Mouse (Mus musculus): ENCODE data around the gene Ttc21a. TPM values are rescaled to one million over a fixed set of nuclear protein-coding genes. Genes with fewer than 3 reads are reported as not detected.
A peak's percentile ranks its signal among the peaks of the same experiment; 100 is the strongest.

Ttc21a gene
- polyA plus RNA-seq, 1 experiment = not detected

DNA sequence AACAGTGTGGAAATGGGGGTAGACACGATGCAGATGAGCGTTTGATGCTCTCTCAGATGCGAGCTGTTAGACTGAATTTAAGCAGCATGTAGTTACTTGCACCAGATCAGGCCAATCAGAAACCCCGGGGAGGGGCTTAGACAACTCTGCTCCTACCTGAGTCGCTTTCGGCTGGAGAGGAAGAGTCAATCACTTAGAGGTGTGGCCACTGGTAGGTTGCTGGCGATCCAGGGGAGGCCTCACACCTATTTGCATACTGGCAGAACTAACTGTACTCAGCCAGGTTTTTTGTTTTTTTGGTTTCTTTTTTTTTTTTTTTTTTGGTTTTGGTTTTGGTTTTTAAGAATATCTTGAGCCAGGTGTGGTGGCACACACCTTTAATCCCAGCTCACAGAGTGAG is 50.9 kb downstream of the Ttc21a start:
- Histone ChIP-seq H3K4me1 (ENCODE audit: control insufficient read depth, insufficient read depth, low read length) (no peaks in the 10 kb centered on the region; the same call in 1 of the 2 replicates), H3K27ac (ENCODE audit: insufficient read depth, low read length) (no peak overlapping the region), H3K4me3 (ENCODE audit: insufficient read depth, low read length) (no peak overlapping the region)
- TF ChIP-seq CTCF (IDR thresholded peaks at IDR 0.05; ENCODE audit: borderline replicate concordance, insufficient read depth, low read length) = no peak

DNA sequence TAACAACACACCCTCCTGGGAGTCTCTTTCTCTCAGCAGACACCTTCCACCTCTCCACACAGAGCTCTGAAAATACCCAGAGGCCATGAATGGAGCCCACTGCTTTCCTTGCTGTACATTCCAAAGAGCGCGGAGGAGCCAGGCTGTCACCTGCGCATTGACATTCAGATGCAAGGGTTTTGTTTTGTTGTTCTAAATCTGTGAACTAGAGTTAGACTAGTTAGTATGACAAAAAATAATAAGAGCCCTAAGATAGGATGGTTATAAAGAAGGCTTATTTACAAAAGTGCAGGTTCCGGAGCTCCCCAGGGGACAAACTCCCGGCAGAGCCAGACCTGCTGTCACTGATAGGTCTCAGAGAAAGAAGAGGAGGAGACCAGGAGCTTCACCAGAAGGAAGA is 53.9 kb downstream of the Ttc21a start:
- no peaks in the 10 kb centered on the region for H3K4me1 ChIP-seq (ENCODE audit: control insufficient read depth, insufficient read depth, low read length)
- no peak overlapping the region for H3K4me3 ChIP-seq (ENCODE audit: insufficient read depth, low read length)
- H3K27ac ChIP-seq (ENCODE audit: insufficient read depth, low read length) = no peak overlapping the region
- TF ChIP-seq POLR2A (IDR thresholded peaks at IDR 0.05; ENCODE audit: low read depth, low read length) (no peak), CTCF (IDR thresholded peaks at IDR 0.05; ENCODE audit: borderline replicate concordance, insufficient read depth, low read length) (no peak)

DNA sequence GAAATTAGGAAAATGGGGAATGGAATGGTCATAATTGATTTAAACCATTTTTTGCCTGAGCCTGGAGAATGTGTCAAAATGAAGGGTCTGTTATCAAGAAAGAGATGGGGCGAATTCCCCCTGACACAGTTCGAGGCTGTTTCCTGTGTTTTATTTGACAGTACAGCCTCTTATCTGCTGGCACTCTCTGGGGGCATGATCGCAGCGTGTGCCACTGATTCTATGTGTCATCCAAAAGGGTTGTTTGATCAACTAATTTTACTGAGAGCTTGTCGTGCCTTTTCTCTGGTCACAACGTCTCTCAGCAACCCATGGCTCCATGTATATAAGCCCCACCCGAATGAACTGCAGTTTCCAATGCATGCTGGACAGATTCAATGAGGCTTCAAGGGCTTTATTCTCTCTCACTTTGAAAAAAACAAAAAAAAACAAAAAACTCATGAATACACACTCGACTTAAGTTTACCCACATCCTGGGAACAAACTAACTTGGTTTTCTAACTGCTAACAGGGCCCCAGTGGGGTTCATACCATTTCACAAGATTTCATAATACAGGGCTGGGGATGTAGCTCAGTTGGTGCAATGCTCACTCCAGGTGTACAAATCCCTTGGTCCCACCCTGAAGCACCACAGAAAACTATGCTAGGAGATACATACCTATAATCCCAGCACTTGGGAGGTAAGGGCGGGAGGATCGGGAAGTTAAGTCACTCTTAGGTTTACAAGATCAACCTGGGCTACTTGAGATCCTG is 55.9 kb downstream of the Ttc21a start:
- Histone ChIP-seq H3K27ac (ENCODE audit: insufficient read depth, low read length) (no peak overlapping the region), H3K4me1 (ENCODE audit: control insufficient read depth, insufficient read depth, low read length) (no peaks in the 10 kb centered on the region), H3K4me3 (ENCODE audit: insufficient read depth, low read length) (no peak overlapping the region)
- TF ChIP-seq CTCF (IDR thresholded peaks at IDR 0.05; ENCODE audit: borderline replicate concordance, insufficient read depth, low read length) = no peak
- TF ChIP-seq POLR2A (IDR thresholded peaks at IDR 0.05; ENCODE audit: low read depth, low read length) = no peak

DNA sequence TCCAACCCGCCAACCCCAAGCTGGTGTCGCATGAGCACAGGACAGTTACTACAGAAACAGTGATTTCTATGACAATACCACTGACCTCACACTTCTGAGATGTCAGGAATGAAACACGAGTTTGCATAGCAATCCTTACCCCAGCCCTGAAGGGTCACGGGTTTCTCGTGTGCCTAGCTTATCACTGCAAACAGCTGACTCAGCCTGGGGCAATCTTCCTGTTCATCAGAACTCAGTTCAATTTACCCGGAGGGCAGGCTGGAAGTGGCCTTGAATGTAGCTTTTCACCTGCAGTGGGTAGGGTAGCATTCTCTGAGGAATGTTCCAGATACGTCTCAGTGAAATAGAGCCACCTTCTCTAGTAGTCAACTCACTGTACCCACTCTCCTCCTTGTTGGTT is 56.8 kb downstream of the Ttc21a start:
- no peaks in the 10 kb centered on the region for H3K4me1 ChIP-seq (ENCODE audit: control insufficient read depth, insufficient read depth, low read length)
- no peak overlapping the region for H3K4me3 ChIP-seq (ENCODE audit: insufficient read depth, low read length)
- no peak for TF ChIP-seq POLR2A (IDR thresholded peaks at IDR 0.05; ENCODE audit: low read depth, low read length)
- no peak for TF ChIP-seq CTCF (IDR thresholded peaks at IDR 0.05; ENCODE audit: borderline replicate concordance, insufficient read depth, low read length)
- no peak overlapping the region for H3K27ac ChIP-seq (ENCODE audit: insufficient read depth, low read length)

DNA sequence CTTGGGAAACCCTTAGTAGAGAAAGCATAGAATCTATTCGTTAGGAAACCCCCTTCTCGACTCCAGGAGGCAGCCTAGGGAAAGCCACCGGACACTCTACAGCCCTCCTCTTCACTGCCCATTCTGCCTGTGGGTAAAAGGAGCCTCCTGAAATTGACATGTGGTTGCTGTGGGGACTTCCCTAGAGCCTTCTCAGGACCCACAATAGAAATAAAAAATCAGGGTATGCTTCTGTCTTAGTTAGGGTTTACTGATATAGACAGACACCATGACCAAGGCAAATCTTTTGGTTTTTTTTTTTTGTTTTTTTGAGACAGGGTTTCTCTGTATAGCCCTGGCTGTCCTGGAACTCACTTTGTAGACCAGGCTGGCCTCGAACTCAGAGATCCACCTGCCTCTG is 58.7 kb downstream of the Ttc21a start:
- TF ChIP-seq POLR2A (IDR thresholded peaks at IDR 0.05; ENCODE audit: low read depth, low read length) (no peak), CTCF (IDR thresholded peaks at IDR 0.05; ENCODE audit: borderline replicate concordance, insufficient read depth, low read length) (no peak)
- H3K4me1 ChIP-seq (ENCODE audit: control insufficient read depth, insufficient read depth, low read length) = no peaks in the 10 kb centered on the region

DNA sequence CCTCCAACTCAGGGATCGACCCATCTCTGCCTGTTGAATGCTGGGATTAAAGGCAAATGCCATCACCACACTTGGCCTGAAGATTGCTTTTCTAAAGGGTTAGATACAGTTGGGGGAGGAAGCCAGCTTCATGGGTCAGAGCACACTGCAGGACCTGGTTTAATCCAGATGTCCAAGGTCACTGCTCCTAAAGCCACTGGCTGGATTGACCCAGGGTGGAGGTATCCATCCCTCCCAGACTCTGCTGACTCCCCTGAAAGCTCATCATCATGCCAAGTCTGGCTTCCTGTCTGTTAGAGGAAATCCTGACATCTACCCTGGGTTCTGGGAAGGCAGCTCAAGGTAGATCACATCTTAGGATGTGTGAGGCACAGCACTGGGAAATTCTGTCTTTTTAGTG is 61.4 kb downstream of the Ttc21a start:
- TF ChIP-seq CTCF (IDR thresholded peaks at IDR 0.05; ENCODE audit: borderline replicate concordance, insufficient read depth, low read length) (no peak), POLR2A (IDR thresholded peaks at IDR 0.05; ENCODE audit: low read depth, low read length) (no peak)
- H3K27ac ChIP-seq (ENCODE audit: insufficient read depth, low read length) = no peak overlapping the region
- H3K4me3 ChIP-seq (ENCODE audit: insufficient read depth, low read length) = no peak overlapping the region
- H3K4me1 ChIP-seq (ENCODE audit: control insufficient read depth, insufficient read depth, low read length) = no peaks in the 10 kb centered on the region; the same call in 1 of the 2 replicates

More for the DNA sequence above, 58.7 kb downstream of the Ttc21a start:
- Histone ChIP-seq H3K4me3 (ENCODE audit: insufficient read depth, low read length) (no peak overlapping the region), H3K27ac (ENCODE audit: insufficient read depth, low read length) (no peak overlapping the region)

DNA sequence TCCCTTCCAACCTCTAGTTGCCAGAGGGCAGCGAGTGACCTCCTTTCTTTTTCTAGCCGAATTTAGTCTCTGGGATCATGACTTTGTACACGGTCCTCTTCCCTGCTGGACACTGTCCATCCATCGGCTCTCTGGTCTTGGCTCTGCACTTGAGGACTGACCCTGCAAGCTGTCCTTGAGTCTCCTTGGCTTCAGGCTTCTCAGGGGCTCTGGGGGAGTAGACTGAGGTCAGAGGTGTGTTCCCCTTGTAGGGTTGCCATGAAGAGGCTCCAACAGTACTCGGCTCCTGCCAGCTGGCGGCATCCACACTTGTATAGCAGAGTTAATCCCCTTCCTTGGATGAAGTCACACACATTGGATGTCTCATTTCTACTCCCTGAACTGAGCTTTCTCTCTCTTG is 62.2 kb downstream of the Ttc21a start:
- H3K27ac ChIP-seq (ENCODE audit: insufficient read depth, low read length) = no peak overlapping the region
- H3K4me1 ChIP-seq (ENCODE audit: control insufficient read depth, insufficient read depth, low read length) = no peaks in the 10 kb centered on the region; the same call in 1 of the 2 replicates
- TF ChIP-seq CTCF (IDR thresholded peaks at IDR 0.05; ENCODE audit: borderline replicate concordance, insufficient read depth, low read length) (no peak), POLR2A (IDR thresholded peaks at IDR 0.05; ENCODE audit: low read depth, low read length) (no peak)
- no peak overlapping the region for H3K4me3 ChIP-seq (ENCODE audit: insufficient read depth, low read length)

DNA sequence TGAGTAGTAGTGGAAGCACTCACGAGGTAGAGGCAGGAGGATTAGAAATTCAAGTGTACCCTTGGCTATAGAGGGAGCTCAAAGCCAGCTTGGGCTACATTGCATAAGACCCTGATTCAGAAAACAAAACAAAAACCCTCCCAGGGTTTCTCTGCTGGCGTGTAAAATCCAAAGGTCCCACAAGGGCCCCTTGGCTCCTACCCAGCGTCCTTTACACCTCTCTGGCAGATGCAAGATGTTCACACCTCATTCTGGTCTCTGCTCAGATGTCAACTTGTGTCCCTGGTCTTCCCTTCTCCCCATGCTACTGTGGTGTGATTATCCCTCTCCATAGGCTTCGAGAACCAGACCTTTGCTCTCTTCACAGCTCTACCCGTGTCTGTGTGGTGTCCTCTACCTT is 63.4 kb downstream of the Ttc21a start:
- Histone ChIP-seq H3K27ac (ENCODE audit: insufficient read depth, low read length) (no peak overlapping the region), H3K4me3 (ENCODE audit: insufficient read depth, low read length) (no peak overlapping the region), H3K4me1 (ENCODE audit: control insufficient read depth, insufficient read depth, low read length) (no peaks in the 10 kb centered on the region; the same call in 1 of the 2 replicates)
- no peak for TF ChIP-seq POLR2A (IDR thresholded peaks at IDR 0.05; ENCODE audit: low read depth, low read length)
- TF ChIP-seq CTCF (IDR thresholded peaks at IDR 0.05; ENCODE audit: borderline replicate concordance, insufficient read depth, low read length) = no peak

DNA sequence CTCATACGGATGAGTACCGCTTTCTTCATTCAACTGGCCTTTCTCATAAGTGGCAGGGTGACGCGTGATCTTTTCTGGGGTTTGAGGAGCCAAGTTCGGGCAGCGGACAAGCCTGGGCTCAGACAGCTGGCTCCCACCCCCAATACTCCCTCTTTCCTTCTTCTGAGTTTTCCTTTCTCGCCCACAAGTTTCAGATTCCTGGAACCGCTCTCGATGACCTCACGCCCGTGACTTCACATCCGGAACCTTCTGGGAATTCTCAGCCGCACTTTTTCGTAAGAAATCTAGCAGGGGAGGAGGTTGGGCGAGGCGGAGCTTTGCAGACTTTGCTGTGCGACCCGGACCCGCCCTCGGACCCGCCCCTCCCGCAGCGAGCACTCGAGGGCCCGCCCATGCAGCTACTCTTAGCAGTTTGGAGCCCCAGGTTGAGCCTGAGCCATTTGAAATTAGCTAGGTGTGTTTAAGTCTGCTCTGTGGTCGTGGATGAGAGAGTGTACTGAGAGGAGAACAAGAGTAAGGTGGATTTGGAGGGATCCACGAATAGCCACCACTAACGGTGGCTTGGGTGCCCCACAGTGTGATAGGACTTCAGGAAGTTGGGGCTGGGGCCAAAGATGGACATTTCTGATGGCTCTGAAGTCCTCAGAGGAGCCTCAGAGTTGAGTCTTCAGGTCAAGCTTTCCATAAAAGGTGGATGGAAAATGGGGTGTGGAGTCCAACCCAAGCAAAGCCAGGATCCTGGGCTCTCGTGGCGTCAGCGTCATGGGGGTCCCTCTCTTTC is 64.7 kb downstream of the Ttc21a start:
- TF ChIP-seq CTCF (IDR thresholded peaks at IDR 0.05; ENCODE audit: borderline replicate concordance, insufficient read depth, low read length) = no peak
- TF ChIP-seq POLR2A (IDR thresholded peaks at IDR 0.05; ENCODE audit: low read depth, low read length) = peak; percentile 61
- no peaks in the 10 kb centered on the region; the same call in 1 of the 2 replicates for H3K4me1 ChIP-seq (ENCODE audit: control insufficient read depth, insufficient read depth, low read length)
- peak overlapping the region; percentile 20 for H3K4me3 ChIP-seq (ENCODE audit: insufficient read depth, low read length)
- H3K27ac ChIP-seq (ENCODE audit: insufficient read depth, low read length) = peak overlapping the region; percentile 80

DNA sequence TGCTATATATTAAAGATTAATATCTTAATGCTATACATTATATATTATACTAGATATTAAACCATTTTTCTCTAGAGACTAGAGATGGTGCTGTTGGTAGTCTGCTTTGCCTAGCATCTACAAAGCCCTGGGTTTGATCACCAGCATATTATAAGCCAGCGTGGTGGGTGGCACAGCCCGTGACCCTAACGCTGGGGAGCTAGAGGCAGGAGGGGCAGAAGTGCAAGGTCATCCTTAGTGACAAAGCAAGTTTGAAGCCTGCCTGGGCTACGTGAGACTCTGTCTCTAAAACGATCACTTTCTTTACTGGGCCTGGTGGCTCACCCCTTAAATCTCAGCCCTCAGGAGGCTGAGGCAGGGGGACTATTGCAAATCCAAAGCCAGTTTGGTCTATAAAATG is 65.5 kb downstream of the Ttc21a start:
- no peak overlapping the region for H3K27ac ChIP-seq (ENCODE audit: insufficient read depth, low read length)
- H3K4me1 ChIP-seq (ENCODE audit: control insufficient read depth, insufficient read depth, low read length) = no peaks in the 10 kb centered on the region; the same call in 1 of the 2 replicates
- TF ChIP-seq POLR2A (IDR thresholded peaks at IDR 0.05; ENCODE audit: low read depth, low read length) = no peak
- TF ChIP-seq CTCF (IDR thresholded peaks at IDR 0.05; ENCODE audit: borderline replicate concordance, insufficient read depth, low read length) = no peak
- H3K4me3 ChIP-seq (ENCODE audit: insufficient read depth, low read length) = no peak overlapping the region

All from embryonic fibroblast, embryonic 13.5 days (primary cell).